Mouse (Mus musculus): ENCODE measurements around the gene Ptms. TPM values are rescaled to one million over a fixed set of nuclear protein-coding genes. Genes with fewer than 3 reads are reported as not detected.

Ptms gene
- 42.3 and 49.6 TPM in 2 replicates for polyA plus RNA-seq (2015; fragmentation: Nextera tagmentation; extraction: Ambion mirVana)

- H3K27ac ChIP-seq (ENCODE audit: low read length) = peak within 1 kb of the TSS; percentile 20; the same call in 1 of the 2 replicates
- peaks cover 61% of the 10 kb centered on the region for H3K27me3 ChIP-seq (ENCODE audit: control insufficient read depth, insufficient read depth, low read depth, low read length)
- H3K36me3 ChIP-seq (ENCODE audit: control insufficient read depth, insufficient read depth) = no peaks in the 10 kb centered on the region
- H3K9ac ChIP-seq (ENCODE audit: low read depth, low read length) = no peak within 1 kb of the TSS
- no peaks in the 10 kb centered on the region for H3K9me3 ChIP-seq (replicated peaks; ENCODE audit: control insufficient read depth, low read length)
- peak within 1 kb of the TSS; percentile 10; the same call in 1 of the 2 replicates for H3K4me2 ChIP-seq (ENCODE audit: low read depth, low read length)
- H3K4me3 ChIP-seq (ENCODE audit: low read depth, low read length) = peak within 1 kb of the TSS; percentile 12; the same call in 1 of the 2 replicates
- peaks cover 5% of the 10 kb centered on the region for H3K4me1 ChIP-seq (ENCODE audit: control insufficient read depth, low read depth, low read length)
- ATAC-seq (ENCODE audit: low read depth) = peak; percentile 65
- 14% methylated on average over 13 of the region's 13 CpGs for WGBS (ENCODE audit: insufficient replicate concordance)
Observed at GRCm38 (mm10) chr6:124919695-124920317, at the start of gene Ptms. Ptms (minus strand) TSS chr6:124920103.

DNA sequence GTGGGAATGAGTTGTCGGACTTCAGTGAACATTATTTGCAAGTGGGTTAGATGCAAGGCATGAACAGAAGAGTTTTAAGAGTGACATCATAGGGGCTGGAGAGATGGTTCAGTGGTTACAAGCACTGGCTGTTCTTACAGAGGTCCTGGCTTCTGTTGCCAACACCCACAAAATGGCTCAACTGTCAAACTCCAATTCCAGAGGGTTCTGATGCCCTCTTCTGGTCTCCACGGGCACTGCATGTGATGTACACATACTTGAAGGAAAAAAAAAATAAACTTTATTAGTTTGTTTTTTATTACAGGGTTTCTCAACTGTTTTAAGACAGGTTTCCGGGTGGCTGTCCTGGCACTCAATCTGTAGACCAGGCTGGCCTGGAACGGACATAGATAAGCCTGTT lies 47.9 kb upstream of the Ptms start:
- Histone ChIP-seq H3K27ac (ENCODE audit: low read length) (no peak overlapping the region), H3K9ac (ENCODE audit: low read depth, low read length) (no peak overlapping the region), H3K4me2 (ENCODE audit: low read depth, low read length) (no peak overlapping the region), H3K4me3 (ENCODE audit: low read depth, low read length) (no peak overlapping the region), H3K9me3 (replicated peaks; ENCODE audit: control insufficient read depth, low read length) (no peaks in the 10 kb centered on the region), H3K27me3 (ENCODE audit: control insufficient read depth, insufficient read depth, low read depth, low read length) (no peaks in the 10 kb centered on the region), H3K36me3 (ENCODE audit: control insufficient read depth, insufficient read depth) (no peaks in the 10 kb centered on the region), H3K4me1 (ENCODE audit: control insufficient read depth, low read depth, low read length) (peaks cover 18% of the 10 kb centered on the region)
- no peak for ATAC-seq (ENCODE audit: low read depth)
- 54% methylated on average over 4 of the region's 4 CpGs for WGBS (ENCODE audit: insufficient replicate concordance)

GRCm38 (mm10) chr6:124966466-124967118 lies 46.7 kb upstream of the Ptms start:
- WGBS (ENCODE audit: insufficient replicate concordance) = 89% methylated on average over 7 of the region's 7 CpGs
- Histone ChIP-seq H3K27ac (ENCODE audit: low read length) (no peak overlapping the region), H3K4me1 (ENCODE audit: control insufficient read depth, low read depth, low read length) (peaks cover 18% of the 10 kb centered on the region), H3K4me2 (ENCODE audit: low read depth, low read length) (peak overlapping the region; percentile 96), H3K36me3 (ENCODE audit: control insufficient read depth, insufficient read depth) (no peaks in the 10 kb centered on the region), H3K9me3 (replicated peaks; ENCODE audit: control insufficient read depth, low read length) (no peaks in the 10 kb centered on the region), H3K4me3 (ENCODE audit: low read depth, low read length) (peak overlapping the region; percentile 89), H3K27me3 (ENCODE audit: control insufficient read depth, insufficient read depth, low read depth, low read length) (no peaks in the 10 kb centered on the region), H3K9ac (ENCODE audit: low read depth, low read length) (no peak overlapping the region)
- no peak for ATAC-seq (ENCODE audit: low read depth)

DNA sequence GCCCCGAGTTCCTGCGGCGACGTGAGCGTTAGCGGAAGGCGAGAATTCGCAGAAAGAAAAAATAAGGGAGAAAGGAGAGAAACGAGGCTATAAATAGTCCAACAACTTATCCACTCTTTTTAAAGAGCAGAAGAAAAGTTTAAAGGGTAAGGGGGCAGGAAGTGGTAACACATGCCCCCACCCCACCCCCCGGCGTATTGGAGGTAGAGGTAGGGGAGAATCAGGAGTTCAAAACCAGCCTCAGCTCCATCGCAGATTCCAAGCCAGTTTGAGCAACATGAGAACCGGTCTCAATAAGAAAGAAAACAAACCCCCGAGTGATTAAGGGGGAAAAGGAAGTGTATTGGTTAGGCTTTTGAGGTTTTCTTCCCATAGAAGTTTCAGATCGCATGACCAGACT lies 45.8 kb upstream of the Ptms start:
- ATAC-seq (ENCODE audit: low read depth) = no peak
- 2% methylated on average over 15 of the region's 15 CpGs for WGBS (ENCODE audit: insufficient replicate concordance)
- Histone ChIP-seq H3K4me2 (ENCODE audit: low read depth, low read length) (peak overlapping the region; percentile 96), H3K27ac (ENCODE audit: low read length) (peak overlapping the region; percentile 84), H3K4me3 (ENCODE audit: low read depth, low read length) (peak overlapping the region; percentile 89), H3K4me1 (ENCODE audit: control insufficient read depth, low read depth, low read length) (peaks cover 18% of the 10 kb centered on the region), H3K9me3 (replicated peaks; ENCODE audit: control insufficient read depth, low read length) (no peaks in the 10 kb centered on the region), H3K36me3 (ENCODE audit: control insufficient read depth, insufficient read depth) (no peaks in the 10 kb centered on the region), H3K27me3 (ENCODE audit: control insufficient read depth, insufficient read depth, low read depth, low read length) (no peaks in the 10 kb centered on the region), H3K9ac (ENCODE audit: low read depth, low read length) (peak overlapping the region; percentile 87)

DNA sequence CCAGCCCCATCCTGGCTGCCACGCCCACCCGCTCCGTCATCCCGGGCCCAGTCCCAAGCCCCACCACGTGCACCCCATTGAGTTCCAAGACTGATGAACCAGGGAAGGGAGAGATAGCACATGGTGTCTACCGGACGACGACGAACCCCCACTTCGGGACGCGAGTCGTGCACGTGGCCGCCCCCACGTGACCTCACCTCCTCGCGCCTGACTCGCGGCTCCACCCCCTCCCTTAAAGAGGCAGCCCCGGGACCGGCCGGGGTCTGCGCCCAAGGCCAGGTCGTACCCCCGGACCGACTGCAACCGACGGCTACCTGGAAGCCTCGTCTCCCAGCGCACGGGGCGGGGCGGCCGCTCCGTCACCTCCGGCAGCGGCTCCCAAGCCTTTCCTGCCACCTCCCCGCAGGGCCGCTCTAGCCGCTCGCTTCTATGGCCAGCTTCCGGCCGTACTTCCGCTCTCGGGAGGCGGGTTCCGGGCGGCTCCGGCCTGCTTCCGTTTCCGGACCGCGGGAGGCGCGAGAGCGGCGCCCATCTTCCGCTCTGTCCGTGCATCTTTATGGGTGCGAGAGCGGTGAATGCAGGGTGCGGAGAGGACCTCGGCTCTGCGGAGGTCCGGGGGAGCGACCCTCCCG lies 45.3 kb upstream of the Ptms start, which contains the start of gene Cops7a:
Gene Cops7a (minus strand): TSS at position 451 of the 632 bp plus-strand sequence.
- under 1% methylated on average over 67 of the region's 68 CpGs for WGBS (ENCODE audit: insufficient replicate concordance)

GRCm38 (mm10) chr6:124964638-124965037 lies 44.7 kb upstream of the Ptms start:
- H3K4me3 ChIP-seq (ENCODE audit: low read depth, low read length) = peak overlapping the region; percentile 89
- H3K36me3 ChIP-seq (ENCODE audit: control insufficient read depth, insufficient read depth) = no peaks in the 10 kb centered on the region; the same call in 1 of the 2 replicates
- H3K9me3 ChIP-seq (replicated peaks; ENCODE audit: control insufficient read depth, low read length) = no peaks in the 10 kb centered on the region
- H3K9ac ChIP-seq (ENCODE audit: low read depth, low read length) = peak overlapping the region; percentile 87
- peak overlapping the region; percentile 96 for H3K4me2 ChIP-seq (ENCODE audit: low read depth, low read length)
- H3K27ac ChIP-seq (ENCODE audit: low read length) = peak overlapping the region; percentile 84
- H3K27me3 ChIP-seq (ENCODE audit: control insufficient read depth, insufficient read depth, low read depth, low read length) = no peaks in the 10 kb centered on the region
- peaks cover 18% of the 10 kb centered on the region for H3K4me1 ChIP-seq (ENCODE audit: control insufficient read depth, low read depth, low read length)
- ATAC-seq (ENCODE audit: low read depth) = no peak
- WGBS (ENCODE audit: insufficient replicate concordance) = 14% methylated on average over 16 of the region's 16 CpGs

More for the DNA sequence above, 45.3 kb upstream of the Ptms start, which contains the start of gene Cops7a:
- Histone ChIP-seq H3K4me3 (ENCODE audit: low read depth, low read length) (peak within 1 kb of the TSS; percentile 89), H3K4me1 (ENCODE audit: control insufficient read depth, low read depth, low read length) (peaks cover 18% of the 10 kb centered on the region), H3K4me2 (ENCODE audit: low read depth, low read length) (peak within 1 kb of the TSS; percentile 96), H3K36me3 (ENCODE audit: control insufficient read depth, insufficient read depth) (no peaks in the 10 kb centered on the region), H3K27me3 (ENCODE audit: control insufficient read depth, insufficient read depth, low read depth, low read length) (no peaks in the 10 kb centered on the region), H3K9me3 (replicated peaks; ENCODE audit: control insufficient read depth, low read length) (no peaks in the 10 kb centered on the region), H3K27ac (ENCODE audit: low read length) (peak within 1 kb of the TSS; percentile 84), H3K9ac (ENCODE audit: low read depth, low read length) (peak within 1 kb of the TSS; percentile 87)
- peak; percentile 96 for ATAC-seq (ENCODE audit: low read depth)

- no peaks in the 10 kb centered on the region for H3K27me3 ChIP-seq (ENCODE audit: control insufficient read depth, insufficient read depth, low read depth, low read length)
- no peaks in the 10 kb centered on the region; the same call in 1 of the 2 replicates for H3K36me3 ChIP-seq (ENCODE audit: control insufficient read depth, insufficient read depth)
- no peak overlapping the region for H3K4me2 ChIP-seq (ENCODE audit: low read depth, low read length)
- peaks cover 12% of the 10 kb centered on the region for H3K4me1 ChIP-seq (ENCODE audit: control insufficient read depth, low read depth, low read length)
- H3K9me3 ChIP-seq (replicated peaks; ENCODE audit: control insufficient read depth, low read length) = no peaks in the 10 kb centered on the region
- no peak for ATAC-seq (ENCODE audit: low read depth)
- no peak overlapping the region for H3K9ac ChIP-seq (ENCODE audit: low read depth, low read length)
- WGBS (ENCODE audit: insufficient replicate concordance) = 89% methylated on average over 12 of the region's 12 CpGs
- no peak overlapping the region for H3K4me3 ChIP-seq (ENCODE audit: low read depth, low read length)
- H3K27ac ChIP-seq (ENCODE audit: low read length) = no peak overlapping the region
Observed at GRCm38 (mm10) chr6:124961021-124961420, 41.1 kb upstream of the Ptms start.

- Histone ChIP-seq H3K4me2 (ENCODE audit: low read depth, low read length) (no peak overlapping the region), H3K9me3 (replicated peaks; ENCODE audit: control insufficient read depth, low read length) (no peaks in the 10 kb centered on the region), H3K4me3 (ENCODE audit: low read depth, low read length) (no peak overlapping the region), H3K27me3 (ENCODE audit: control insufficient read depth, insufficient read depth, low read depth, low read length) (no peaks in the 10 kb centered on the region), H3K36me3 (ENCODE audit: control insufficient read depth, insufficient read depth) (no peaks in the 10 kb centered on the region; the same call in 1 of the 2 replicates), H3K9ac (ENCODE audit: low read depth, low read length) (no peak overlapping the region), H3K4me1 (ENCODE audit: control insufficient read depth, low read depth, low read length) (peaks cover 7% of the 10 kb centered on the region), H3K27ac (ENCODE audit: low read length) (no peak overlapping the region)
- WGBS (ENCODE audit: insufficient replicate concordance) = 79% methylated on average over 13 of the region's 13 CpGs
- ATAC-seq (ENCODE audit: low read depth) = no peak
Observed at GRCm38 (mm10) chr6:124959960-124960359, 40.1 kb upstream of the Ptms start.

Data from liver, embryonic 16.5 days (tissue).